Mouse (Mus musculus): ENCODE results near the gene Gm9922. TPM values are rescaled to one million over a fixed set of nuclear protein-coding genes. Genes with fewer than 3 reads are reported as not detected.

The Gm9922 gene
- polyA plus RNA-seq, 1 experiment from 2014 or later: 1.7 TPM

- Histone ChIP-seq H3K9ac (ENCODE audit: low read length) (no peak overlapping the region), H3K4me2 (ENCODE audit: low read depth, low read length) (no peak overlapping the region), H3K27ac (ENCODE audit: low read length) (no peak overlapping the region)
These were observed 22.5 kb downstream of the Gm9922 start for GRCm38 (mm10) chr14:101707088-101707487.

DNA sequence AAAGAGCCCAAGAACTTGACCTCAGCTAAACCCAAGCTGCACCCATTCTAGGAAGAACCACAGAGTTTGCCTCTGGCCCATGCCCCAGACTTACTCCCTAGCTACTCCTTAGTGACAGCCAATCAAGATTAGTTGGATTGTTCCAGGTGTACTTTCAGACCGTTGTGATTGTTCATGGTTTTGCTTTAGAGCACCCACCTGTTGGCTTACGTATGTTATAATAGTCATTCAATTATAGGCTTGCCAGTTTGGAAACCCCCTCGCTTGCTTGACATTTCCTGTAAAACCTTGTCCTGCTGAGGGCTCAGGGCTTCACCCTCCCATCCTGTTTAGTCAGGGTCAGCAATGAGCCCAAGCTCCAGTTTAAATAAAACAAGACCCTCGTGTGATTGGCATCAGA is 25.1 kb downstream of the Gm9922 start:
- no peaks in the 10 kb centered on the region for H3K4me1 ChIP-seq (ENCODE audit: control insufficient read depth, insufficient read depth, low read length)
- no peak overlapping the region for H3K27ac ChIP-seq (ENCODE audit: low read length)
- 65% methylated on average over 4 of the region's 4 CpGs for WGBS
- H3K9ac ChIP-seq (ENCODE audit: low read length): no peak overlapping the region
- no peaks in the 10 kb centered on the region for H3K27me3 ChIP-seq (ENCODE audit: control insufficient read depth, insufficient read depth, low read length)
- H3K9me3 ChIP-seq (replicated peaks; ENCODE audit: control insufficient read depth, low read length): no peaks in the 10 kb centered on the region
- no peak overlapping the region for H3K4me3 ChIP-seq (replicated peaks; ENCODE audit: low read length)
- no peak overlapping the region for H3K4me2 ChIP-seq (ENCODE audit: low read depth, low read length)
- no peak for ATAC-seq (ENCODE audit: insufficient read depth, low FRiP score)
- H3K36me3 ChIP-seq (ENCODE audit: control insufficient read depth, insufficient read depth, low read length): no peaks in the 10 kb centered on the region

More at GRCm38 (mm10) chr14:101707088-101707487, 22.5 kb downstream of the Gm9922 start:
- no peak for ATAC-seq (ENCODE audit: insufficient read depth, low FRiP score)
- Histone ChIP-seq H3K36me3 (ENCODE audit: control insufficient read depth, insufficient read depth, low read length) (no peaks in the 10 kb centered on the region), H3K4me1 (ENCODE audit: control insufficient read depth, insufficient read depth, low read length) (no peaks in the 10 kb centered on the region), H3K9me3 (replicated peaks; ENCODE audit: control insufficient read depth, low read length) (no peaks in the 10 kb centered on the region), H3K4me3 (replicated peaks; ENCODE audit: low read length) (no peak overlapping the region), H3K27me3 (ENCODE audit: control insufficient read depth, insufficient read depth, low read length) (no peaks in the 10 kb centered on the region)
- WGBS: 91% methylated on average over 5 of the region's 5 CpGs

GRCm38 (mm10) chr14:101688406-101688805 is 41.2 kb downstream of the Gm9922 start:
- ATAC-seq (ENCODE audit: insufficient read depth, low FRiP score): no peak
- WGBS: 88% methylated on average over 2 of the region's 2 CpGs
- Histone ChIP-seq H3K9ac (ENCODE audit: low read length) (no peak overlapping the region), H3K27ac (ENCODE audit: low read length) (no peak overlapping the region), H3K4me1 (ENCODE audit: control insufficient read depth, insufficient read depth, low read length) (no peaks in the 10 kb centered on the region), H3K4me2 (ENCODE audit: low read depth, low read length) (no peak overlapping the region), H3K27me3 (ENCODE audit: control insufficient read depth, insufficient read depth, low read length) (no peaks in the 10 kb centered on the region), H3K4me3 (replicated peaks; ENCODE audit: low read length) (no peak overlapping the region), H3K36me3 (ENCODE audit: control insufficient read depth, insufficient read depth, low read length) (no peaks in the 10 kb centered on the region), H3K9me3 (replicated peaks; ENCODE audit: control insufficient read depth, low read length) (no peaks in the 10 kb centered on the region)

GRCm38 (mm10) chr14:101687696-101688095 is 41.9 kb downstream of the Gm9922 start:
- no peaks in the 10 kb centered on the region for H3K27me3 ChIP-seq (ENCODE audit: control insufficient read depth, insufficient read depth, low read length)
- H3K9me3 ChIP-seq (replicated peaks; ENCODE audit: control insufficient read depth, low read length): no peaks in the 10 kb centered on the region
- no peak overlapping the region for H3K9ac ChIP-seq (ENCODE audit: low read length)
- WGBS: 88% methylated on average over 6 of the region's 6 CpGs
- H3K4me2 ChIP-seq (ENCODE audit: low read depth, low read length): no peak overlapping the region
- H3K4me3 ChIP-seq (replicated peaks; ENCODE audit: low read length): no peak overlapping the region
- no peaks in the 10 kb centered on the region for H3K4me1 ChIP-seq (ENCODE audit: control insufficient read depth, insufficient read depth, low read length)
- no peak overlapping the region for H3K27ac ChIP-seq (ENCODE audit: low read length)
- no peak for ATAC-seq (ENCODE audit: insufficient read depth, low FRiP score)
- no peaks in the 10 kb centered on the region for H3K36me3 ChIP-seq (ENCODE audit: control insufficient read depth, insufficient read depth, low read length)

Other genes starting within 250 kb of the Gm9922 start
- gene Tbc1d4, start 120.6 kb downstream of the Gm9922 start, polyA plus RNA-seq (2015; fragmentation: Nextera tagmentation; extraction: Ambion mirVana): 7.3 and 8.7 TPM in 2 replicates
- 101 and 103 TPM in 2 replicates for gene Commd6, start 89.1 kb downstream of the Gm9922 start, polyA plus RNA-seq (2015; fragmentation: Nextera tagmentation; extraction: Ambion mirVana)
- gene Uchl3, start 75.8 kb downstream of the Gm9922 start, polyA plus RNA-seq (2015; fragmentation: Nextera tagmentation; extraction: Ambion mirVana): 130 and 131 TPM in 2 replicates
- 29.1 and 34.2 TPM in 2 replicates for gene Lmo7, start 143 bp upstream of the Gm9922 start, polyA plus RNA-seq (2015; fragmentation: Nextera tagmentation; extraction: Ambion mirVana)

Measured in stomach, embryonic 16.5 days (tissue).